Mouse (Mus musculus) cerebellum, adult 11 months (tissue): ENCODE results near the gene Fam129b.
A peak's percentile ranks its signal among the peaks of the same experiment; 100 is the strongest.

Experiments
- DNase-seq: peaks from one replicate; pipeline ENCODE4 v3.0.0; 2022

Fam129b gene

GRCm38 (mm10) chr2:32966689-32967631, 91.0 kb downstream of the Fam129b start:
- peak; percentile 83 for DNase-seq

GRCm38 (mm10) chr2:32968024-32968614, 92.2 kb downstream of the Fam129b start:
- DNase-seq, result no peak

- DNase-seq, result no peak
Measured at GRCm38 (mm10) chr2:32969326-32969725, 93.4 kb downstream of the Fam129b start.

GRCm38 (mm10) chr2:32971235-32971634, 95.3 kb downstream of the Fam129b start:
- DNase-seq, result peak; percentile 55

GRCm38 (mm10) chr2:32974216-32974615, 98.3 kb downstream of the Fam129b start:
- DNase-seq, result no peak
